Mouse (Mus musculus) embryo, embryonic 10 days (tissue): ENCODE results near the gene Taf10.

ENCODE experiments used
- DNase-seq: peaks from one replicate; pipeline ENCODE4 v3.0.0-alpha.2; 2015; ENCODE audit warnings: low spot score

Gene Taf10

GRCm38 (mm10) chr7:105721916-105722315, 22.2 kb downstream of the Taf10 start:
- DNase-seq: no peak

GRCm38 (mm10) chr7:105715366-105715765, 28.8 kb downstream of the Taf10 start:
- no peak for DNase-seq

- no peak for DNase-seq
These were observed 35.4 kb downstream of the Taf10 start for GRCm38 (mm10) chr7:105708733-105709132.

- no peak for DNase-seq
These were observed 40.3 kb downstream of the Taf10 start for GRCm38 (mm10) chr7:105703816-105704215.

GRCm38 (mm10) chr7:105703184-105703583, 41.0 kb downstream of the Taf10 start:
- DNase-seq: no peak

GRCm38 (mm10) chr7:105690875-105691274, 53.3 kb downstream of the Taf10 start:
- DNase-seq: no peak
